Mouse (Mus musculus): ENCODE results near the gene Lcn10. TPM values are rescaled to one million over a fixed set of nuclear protein-coding genes. Genes with fewer than 3 reads are reported as not detected.
A peak's percentile ranks its signal among the peaks of the same experiment; 100 is the strongest.

The Lcn10 gene
- polyA plus RNA-seq, 1 experiment: not detected

DNA sequence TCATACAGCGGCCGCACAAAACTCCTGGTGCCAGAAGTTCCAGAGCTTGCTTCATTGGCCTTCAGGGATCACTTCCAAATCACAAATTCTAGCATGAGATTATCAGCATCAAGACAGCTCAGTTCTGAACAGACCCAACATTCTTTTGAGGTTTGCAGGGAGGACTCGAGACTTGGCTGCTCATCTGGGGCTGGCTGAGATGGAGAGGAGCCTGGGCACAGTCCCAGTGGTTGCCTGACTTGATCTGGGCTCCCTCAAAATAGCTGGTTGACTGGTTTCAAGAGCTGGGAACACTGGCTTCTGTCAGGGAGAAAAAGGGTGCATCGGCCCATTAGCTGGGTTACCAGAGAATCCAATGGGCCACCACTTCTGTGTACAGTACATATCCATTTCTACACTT is 25.8 kb upstream of the Lcn10 start:
- Histone ChIP-seq H3K9ac (ENCODE audit: low read depth, poor library complexity, severe bottlenecking) (no peak overlapping the region), H3K36me3 (ENCODE audit: control insufficient read depth, insufficient read depth, low read length, poor library complexity, severe bottlenecking) (no peaks in the 10 kb centered on the region), H3K27ac (ENCODE audit: insufficient read depth, low read length) (no peak overlapping the region), H3K27me3 (ENCODE audit: control insufficient read depth, insufficient read depth, low read length, poor library complexity, severe bottlenecking) (no peaks in the 10 kb centered on the region), H3K4me3 (ENCODE audit: low read depth, low read length) (no peak overlapping the region), H3K9me3 (replicated peaks; ENCODE audit: control insufficient read depth, insufficient read depth, low read length, poor library complexity, severe bottlenecking) (no peaks in the 10 kb centered on the region), H3K4me1 (ENCODE audit: control insufficient read depth, insufficient read depth, low read length) (no peaks in the 10 kb centered on the region)
- TF ChIP-seq POLR2A (IDR thresholded peaks at IDR 0.05; ENCODE audit: insufficient read depth, low read length) (no peak), EP300 (IDR thresholded peaks at IDR 0.05; ENCODE audit: insufficient read depth, low read depth, low read length) (no peak), CTCF (IDR thresholded peaks at IDR 0.05; ENCODE audit: low read depth, low read length) (no peak)

DNA sequence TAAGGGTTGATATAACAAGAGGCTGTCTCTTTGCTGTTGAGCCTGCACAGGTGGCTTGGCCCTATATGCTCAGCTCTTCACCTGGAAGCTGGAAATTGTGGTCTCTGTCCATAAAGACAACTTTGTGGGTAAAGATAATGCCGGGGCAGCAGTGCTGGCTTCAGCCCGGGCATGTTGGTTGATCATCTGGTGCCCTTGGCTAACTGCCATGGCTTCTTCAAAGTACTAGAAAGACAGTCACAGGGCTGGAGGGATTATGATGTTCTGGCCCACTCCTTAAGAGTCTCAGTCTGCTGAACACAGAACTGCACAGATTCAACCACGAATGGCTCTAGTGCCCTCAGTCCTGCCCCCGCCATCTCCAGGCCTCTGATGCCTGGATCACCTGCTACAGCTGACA is 25.3 kb upstream of the Lcn10 start:
- Histone ChIP-seq H3K27ac (ENCODE audit: insufficient read depth, low read length) (no peak overlapping the region), H3K9ac (ENCODE audit: low read depth, poor library complexity, severe bottlenecking) (no peak overlapping the region), H3K36me3 (ENCODE audit: control insufficient read depth, insufficient read depth, low read length, poor library complexity, severe bottlenecking) (no peaks in the 10 kb centered on the region), H3K27me3 (ENCODE audit: control insufficient read depth, insufficient read depth, low read length, poor library complexity, severe bottlenecking) (no peaks in the 10 kb centered on the region), H3K4me1 (ENCODE audit: control insufficient read depth, insufficient read depth, low read length) (no peaks in the 10 kb centered on the region), H3K9me3 (replicated peaks; ENCODE audit: control insufficient read depth, insufficient read depth, low read length, poor library complexity, severe bottlenecking) (no peaks in the 10 kb centered on the region), H3K4me3 (ENCODE audit: low read depth, low read length) (no peak overlapping the region)
- TF ChIP-seq CTCF (IDR thresholded peaks at IDR 0.05; ENCODE audit: low read depth, low read length): no peak
- TF ChIP-seq EP300 (IDR thresholded peaks at IDR 0.05; ENCODE audit: insufficient read depth, low read depth, low read length): no peak
- no peak for TF ChIP-seq POLR2A (IDR thresholded peaks at IDR 0.05; ENCODE audit: insufficient read depth, low read length)

DNA sequence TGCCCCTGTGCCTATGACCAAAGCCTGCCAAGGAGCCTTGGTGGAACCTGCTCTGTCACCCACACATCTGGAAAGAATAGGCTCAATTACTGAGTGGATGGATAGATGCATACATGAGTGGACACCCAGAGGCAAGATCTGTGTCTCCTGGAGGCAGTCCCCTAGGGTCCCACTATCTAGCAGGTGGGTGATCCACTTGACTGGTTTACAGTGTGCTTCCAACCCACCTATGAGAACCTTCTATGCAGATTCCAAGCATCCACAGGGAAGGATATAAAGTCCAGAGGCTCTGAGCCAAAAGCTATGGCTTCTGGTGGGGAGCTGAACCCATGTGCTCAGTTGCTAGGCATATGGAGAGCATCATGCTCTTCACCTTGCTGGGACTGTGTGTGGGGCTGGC is 24.9 kb upstream of the Lcn10 start, which contains the start of gene Lcn5:
Lcn5 (plus strand) TSS at position 301 of the 400 bp plus-strand sequence.
- Histone ChIP-seq H3K9ac (ENCODE audit: low read depth, poor library complexity, severe bottlenecking) (no peak within 1 kb of the TSS), H3K36me3 (ENCODE audit: control insufficient read depth, insufficient read depth, low read length, poor library complexity, severe bottlenecking) (no peaks in the 10 kb centered on the region), H3K27ac (ENCODE audit: insufficient read depth, low read length) (no peak within 1 kb of the TSS), H3K4me1 (ENCODE audit: control insufficient read depth, insufficient read depth, low read length) (no peaks in the 10 kb centered on the region), H3K4me3 (ENCODE audit: low read depth, low read length) (no peak within 1 kb of the TSS), H3K9me3 (replicated peaks; ENCODE audit: control insufficient read depth, insufficient read depth, low read length, poor library complexity, severe bottlenecking) (no peaks in the 10 kb centered on the region), H3K27me3 (ENCODE audit: control insufficient read depth, insufficient read depth, low read length, poor library complexity, severe bottlenecking) (no peaks in the 10 kb centered on the region)
- no peak for TF ChIP-seq POLR2A (IDR thresholded peaks at IDR 0.05; ENCODE audit: insufficient read depth, low read length)
- TF ChIP-seq CTCF (IDR thresholded peaks at IDR 0.05; ENCODE audit: low read depth, low read length): no peak
- TF ChIP-seq EP300 (IDR thresholded peaks at IDR 0.05; ENCODE audit: insufficient read depth, low read depth, low read length): no peak

DNA sequence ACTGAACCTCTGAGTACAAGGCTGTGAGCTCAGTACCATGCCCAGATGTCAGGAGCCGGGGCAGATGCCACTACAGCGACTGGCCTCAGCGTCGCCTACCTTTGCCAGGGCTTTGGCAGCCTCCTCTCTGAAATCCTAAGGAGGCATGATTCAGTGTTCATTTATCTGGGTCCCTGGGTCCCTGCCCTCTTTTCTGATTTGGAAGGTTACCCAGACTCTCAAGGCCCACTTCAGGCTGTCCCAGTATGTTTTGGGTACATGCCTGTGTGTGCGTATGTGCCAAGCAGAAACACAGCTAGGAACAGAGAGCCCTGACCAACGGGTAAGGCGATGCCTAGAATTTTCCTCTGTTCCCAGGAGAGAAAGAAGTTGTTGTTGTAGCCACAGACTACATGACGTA is 22.2 kb upstream of the Lcn10 start:
- no peaks in the 10 kb centered on the region for H3K27me3 ChIP-seq (ENCODE audit: control insufficient read depth, insufficient read depth, low read length, poor library complexity, severe bottlenecking)
- TF ChIP-seq CTCF (IDR thresholded peaks at IDR 0.05; ENCODE audit: low read depth, low read length) (no peak), EP300 (IDR thresholded peaks at IDR 0.05; ENCODE audit: insufficient read depth, low read depth, low read length) (no peak), POLR2A (IDR thresholded peaks at IDR 0.05; ENCODE audit: insufficient read depth, low read length) (no peak)
- no peaks in the 10 kb centered on the region for H3K36me3 ChIP-seq (ENCODE audit: control insufficient read depth, insufficient read depth, low read length, poor library complexity, severe bottlenecking)
- H3K9me3 ChIP-seq (replicated peaks; ENCODE audit: control insufficient read depth, insufficient read depth, low read length, poor library complexity, severe bottlenecking): no peaks in the 10 kb centered on the region
- H3K4me1 ChIP-seq (ENCODE audit: control insufficient read depth, insufficient read depth, low read length): no peaks in the 10 kb centered on the region
- H3K9ac ChIP-seq (ENCODE audit: low read depth, poor library complexity, severe bottlenecking): no peak overlapping the region
- no peak overlapping the region for H3K27ac ChIP-seq (ENCODE audit: insufficient read depth, low read length)
- H3K4me3 ChIP-seq (ENCODE audit: low read depth, low read length): no peak overlapping the region

DNA sequence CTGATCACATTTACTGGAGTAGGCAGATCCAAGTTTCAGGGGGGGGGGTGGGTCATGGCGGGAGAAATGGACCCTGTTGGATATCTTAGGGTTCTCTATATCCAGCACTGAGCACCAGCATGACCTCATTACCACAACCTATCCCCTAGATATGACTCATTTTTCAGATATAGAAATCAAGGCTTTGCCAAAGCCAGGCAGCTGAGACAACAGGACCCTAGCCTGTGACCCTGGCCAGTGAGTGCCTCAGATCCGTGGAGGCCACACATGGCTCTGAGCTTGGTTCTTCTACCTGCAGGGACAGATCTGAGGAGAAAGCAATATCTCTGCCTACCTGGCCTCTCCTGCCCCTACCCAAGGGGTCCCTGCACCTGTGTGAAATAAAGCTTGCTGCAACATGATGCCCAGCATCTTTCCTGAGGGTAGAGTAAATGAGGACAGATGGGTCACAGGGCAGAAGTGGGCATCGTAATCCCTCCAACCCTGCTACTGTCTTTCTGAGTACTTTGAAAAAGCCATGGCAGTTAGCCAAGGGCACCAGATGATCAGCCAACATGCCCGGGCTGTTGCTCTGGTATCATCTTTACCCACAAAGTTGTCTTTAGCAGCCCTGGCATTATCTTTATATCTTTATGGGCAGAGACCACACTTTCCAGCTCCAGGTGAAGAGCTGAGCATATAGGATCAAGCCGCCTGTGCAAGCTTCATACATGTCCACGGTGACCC is 21.1 kb upstream of the Lcn10 start:
- TF ChIP-seq EP300 (IDR thresholded peaks at IDR 0.05; ENCODE audit: insufficient read depth, low read depth, low read length) (no peak), CTCF (IDR thresholded peaks at IDR 0.05; ENCODE audit: low read depth, low read length) (no peak), POLR2A (IDR thresholded peaks at IDR 0.05; ENCODE audit: insufficient read depth, low read length) (no peak)
- Histone ChIP-seq H3K27ac (ENCODE audit: insufficient read depth, low read length) (no peak overlapping the region), H3K4me1 (ENCODE audit: control insufficient read depth, insufficient read depth, low read length) (no peaks in the 10 kb centered on the region), H3K9me3 (replicated peaks; ENCODE audit: control insufficient read depth, insufficient read depth, low read length, poor library complexity, severe bottlenecking) (no peaks in the 10 kb centered on the region), H3K9ac (ENCODE audit: low read depth, poor library complexity, severe bottlenecking) (no peak overlapping the region), H3K36me3 (ENCODE audit: control insufficient read depth, insufficient read depth, low read length, poor library complexity, severe bottlenecking) (no peaks in the 10 kb centered on the region), H3K4me3 (ENCODE audit: low read depth, low read length) (no peak overlapping the region), H3K27me3 (ENCODE audit: control insufficient read depth, insufficient read depth, low read length, poor library complexity, severe bottlenecking) (no peaks in the 10 kb centered on the region)

DNA sequence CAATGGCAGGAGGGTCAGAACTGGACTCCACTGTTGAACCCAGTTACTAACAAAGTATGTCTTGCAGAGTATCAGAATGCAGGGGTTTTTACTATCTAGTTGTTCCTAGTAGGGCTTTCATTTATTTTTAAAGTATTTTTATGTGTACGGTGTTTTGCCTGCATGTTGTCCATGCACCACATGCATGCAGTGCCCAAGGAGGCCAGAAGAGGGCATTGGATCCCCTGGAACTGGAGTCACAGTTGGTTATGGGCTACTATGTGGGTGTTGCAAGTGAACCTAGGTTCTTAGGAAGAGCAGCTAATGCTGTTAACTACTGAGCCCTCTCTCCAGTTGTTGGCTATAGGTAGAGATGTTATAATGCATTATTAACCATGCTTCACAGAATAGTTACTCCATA is 19.0 kb upstream of the Lcn10 start:
- TF ChIP-seq EP300 (IDR thresholded peaks at IDR 0.05; ENCODE audit: insufficient read depth, low read depth, low read length): no peak
- TF ChIP-seq CTCF (IDR thresholded peaks at IDR 0.05; ENCODE audit: low read depth, low read length): peak; percentile 73
- Histone ChIP-seq H3K9ac (ENCODE audit: low read depth, poor library complexity, severe bottlenecking) (no peak overlapping the region), H3K9me3 (replicated peaks; ENCODE audit: control insufficient read depth, insufficient read depth, low read length, poor library complexity, severe bottlenecking) (no peaks in the 10 kb centered on the region), H3K4me3 (ENCODE audit: low read depth, low read length) (no peak overlapping the region), H3K27ac (ENCODE audit: insufficient read depth, low read length) (no peak overlapping the region), H3K36me3 (ENCODE audit: control insufficient read depth, insufficient read depth, low read length, poor library complexity, severe bottlenecking) (no peaks in the 10 kb centered on the region), H3K4me1 (ENCODE audit: control insufficient read depth, insufficient read depth, low read length) (no peaks in the 10 kb centered on the region), H3K27me3 (ENCODE audit: control insufficient read depth, insufficient read depth, low read length, poor library complexity, severe bottlenecking) (no peaks in the 10 kb centered on the region)
